Mouse (Mus musculus): ENCODE results near the gene Mapk13.

The Mapk13 gene

GRCm38 (mm10) chr17:28776817-28777216 lies 7.7 kb downstream of the Mapk13 start:
- DNase-seq, result no peak

GRCm38 (mm10) chr17:28777231-28778005 lies 8.3 kb downstream of the Mapk13 start:
- peak; percentile 97 for DNase-seq

GRCm38 (mm10) chr17:28779735-28780134 lies 10.6 kb downstream of the Mapk13 start:
- no peak for DNase-seq

DNA sequence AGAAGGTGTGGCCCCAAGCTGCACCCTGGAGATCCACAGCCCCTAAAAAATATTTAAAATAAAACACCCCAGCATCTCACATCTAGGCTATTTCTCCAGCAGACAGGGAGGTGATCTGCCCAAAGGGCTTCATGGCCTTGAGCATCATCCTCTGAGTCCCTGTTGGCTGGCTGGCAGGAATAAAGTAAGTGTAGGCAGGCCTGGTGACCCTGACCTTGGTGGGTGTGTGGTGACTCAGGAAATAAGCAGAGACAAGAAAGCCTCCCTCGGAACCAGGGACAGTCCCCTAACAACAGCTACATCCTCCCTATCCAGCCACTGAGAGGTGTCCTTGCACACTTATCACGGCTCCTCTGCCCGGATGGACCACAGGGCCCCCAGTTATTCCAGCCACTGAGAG lies 11.7 kb downstream of the Mapk13 start:
- no peak for DNase-seq

GRCm38 (mm10) chr17:28781290-28782045 lies 12.4 kb downstream of the Mapk13 start:
- DNase-seq, result peak; percentile 91

DNA sequence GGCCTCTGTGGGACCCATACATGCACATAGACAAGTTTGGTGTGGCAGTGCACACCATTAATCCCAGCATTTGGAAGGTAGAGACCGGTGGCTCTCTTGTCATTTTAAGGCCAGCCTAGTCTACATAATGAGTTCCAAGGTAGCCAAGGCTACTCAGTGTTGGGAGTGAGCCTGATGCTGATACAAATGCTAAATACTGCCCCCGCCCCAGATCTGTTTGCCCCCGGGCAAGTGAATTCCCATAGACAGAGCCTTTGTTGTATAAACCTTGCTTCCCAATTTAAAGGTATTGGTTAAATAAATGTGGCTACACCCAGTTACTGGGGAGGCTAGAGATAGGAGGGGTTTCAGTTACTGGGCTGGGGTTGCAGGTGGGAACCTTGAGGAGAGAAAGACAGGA lies 15.9 kb downstream of the Mapk13 start:
- no peak for DNase-seq

- DNase-seq, result no peak
Measured at GRCm38 (mm10) chr17:28787507-28787906, 18.4 kb downstream of the Mapk13 start.

DNA sequence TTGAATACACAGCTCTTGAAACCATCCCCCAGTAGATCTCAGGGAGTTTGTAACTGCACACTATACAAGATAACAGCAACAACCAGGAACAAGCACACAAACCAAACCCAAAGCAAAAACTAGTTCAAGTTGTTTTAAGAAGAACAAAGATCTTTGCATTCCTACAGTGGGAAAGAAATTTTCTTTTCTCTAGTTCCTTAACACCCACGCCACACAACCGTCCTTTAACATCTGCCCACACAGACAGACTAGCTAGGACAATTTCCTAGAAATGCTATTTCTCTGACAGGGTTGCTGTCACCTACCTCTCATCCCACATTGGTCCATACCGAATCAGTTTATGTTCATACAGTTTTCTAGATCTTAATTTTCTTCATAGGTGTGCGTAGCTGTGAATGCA lies 27.9 kb downstream of the Mapk13 start:
- no peak for DNase-seq

DNA sequence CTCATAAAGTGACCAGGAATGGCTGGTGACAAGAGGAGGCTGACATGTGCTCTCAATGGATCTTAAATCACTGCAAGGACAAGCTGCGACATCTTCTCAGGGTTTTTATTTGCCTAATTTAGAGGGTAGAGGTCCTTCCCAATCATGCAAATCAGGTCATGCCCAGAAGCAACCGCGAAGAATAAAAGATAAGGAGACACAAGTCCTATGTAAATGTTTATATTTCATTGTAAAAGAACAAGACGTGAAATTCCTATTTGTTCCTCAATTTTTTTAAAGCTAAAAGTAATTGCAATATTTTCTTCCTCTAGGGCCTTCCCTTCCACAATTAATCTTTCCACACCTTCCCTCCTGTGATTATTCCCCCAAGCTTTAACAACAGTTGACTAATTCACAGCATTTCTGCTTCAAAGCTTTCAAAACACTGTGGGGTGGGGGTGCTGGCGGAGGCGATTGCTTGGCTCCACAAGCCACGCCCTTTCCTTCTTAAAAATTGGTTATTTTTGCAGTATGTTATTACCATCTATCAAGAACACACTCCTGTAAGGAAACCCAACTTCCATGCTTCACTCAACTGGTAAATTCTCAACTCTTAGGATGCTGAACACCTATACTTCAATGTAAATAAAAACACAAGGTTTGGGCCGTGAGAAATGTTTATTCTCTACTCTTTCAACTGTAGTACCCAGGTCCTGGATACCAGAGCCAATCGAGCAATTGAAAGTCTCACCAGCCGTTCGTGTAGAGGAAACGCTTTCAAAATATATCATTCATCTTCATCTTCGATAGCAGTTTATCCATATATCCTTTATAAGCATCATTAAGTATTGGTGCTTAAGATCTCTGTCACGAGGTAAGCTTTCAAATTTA lies 30.4 kb downstream of the Mapk13 start:
- no peak for DNase-seq

DNA sequence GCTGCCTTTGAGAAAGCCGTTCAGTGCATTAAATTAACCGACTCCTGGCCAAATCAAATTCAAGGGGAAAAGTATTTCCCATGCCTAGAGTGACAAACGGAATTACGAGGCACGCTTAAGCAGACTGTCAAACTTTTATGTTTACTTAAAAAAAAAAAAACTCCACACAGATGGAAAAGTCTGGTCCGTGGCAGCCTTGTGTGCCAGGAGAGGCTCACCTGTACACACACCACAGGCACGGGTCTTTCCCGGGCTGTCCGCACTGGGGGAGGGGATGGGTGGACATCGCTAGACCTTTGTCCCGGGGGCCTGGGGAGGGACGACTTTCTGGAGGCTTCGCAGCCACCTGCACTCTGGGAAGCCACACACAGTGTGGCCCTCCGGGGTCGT lies 31.2 kb downstream of the Mapk13 start:
- DNase-seq, result no peak

DNA sequence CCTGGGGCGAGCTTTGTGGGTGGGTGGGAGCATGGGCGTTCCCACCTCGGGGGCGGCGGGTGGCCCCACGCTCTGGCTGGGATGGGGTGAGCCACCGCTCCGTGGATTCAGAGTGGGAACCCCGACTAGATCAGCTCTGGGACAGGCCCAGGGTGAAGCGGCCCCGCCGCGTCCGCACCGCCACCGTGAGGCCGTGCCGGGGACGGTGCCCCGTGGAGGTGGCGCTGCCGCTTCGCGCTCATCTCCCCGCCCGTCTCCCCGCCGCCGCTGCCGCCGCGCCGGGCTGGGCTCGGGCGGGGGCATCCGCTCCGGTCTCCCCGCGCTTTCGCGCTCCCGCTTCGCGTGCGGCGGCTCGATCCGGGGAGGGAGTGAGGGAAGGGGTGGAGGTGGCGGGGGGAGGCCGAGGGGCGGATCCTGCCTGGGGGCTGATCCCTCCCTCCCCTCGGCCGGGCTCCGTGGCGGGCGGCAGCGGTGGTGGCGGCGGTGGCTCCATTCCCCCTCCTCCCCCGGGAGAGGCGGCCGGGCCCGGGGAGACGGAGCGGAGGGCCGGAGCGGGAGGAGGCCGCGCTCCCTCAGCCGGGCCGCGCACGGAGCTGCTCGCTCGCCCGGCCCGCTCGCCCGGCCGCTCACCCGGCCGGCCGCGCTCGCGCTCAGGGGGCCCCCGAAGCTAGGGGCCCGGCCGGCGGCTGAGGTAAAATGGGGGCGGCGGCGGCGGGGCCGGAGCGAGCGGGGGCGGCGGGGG lies 31.7 kb downstream of the Mapk13 start, which contains the start of gene Brpf3:
Gene Brpf3, plus strand, starts transcription at position 420 of the 742 bp plus-strand sequence.
- peak; percentile 99 for DNase-seq

DNA sequence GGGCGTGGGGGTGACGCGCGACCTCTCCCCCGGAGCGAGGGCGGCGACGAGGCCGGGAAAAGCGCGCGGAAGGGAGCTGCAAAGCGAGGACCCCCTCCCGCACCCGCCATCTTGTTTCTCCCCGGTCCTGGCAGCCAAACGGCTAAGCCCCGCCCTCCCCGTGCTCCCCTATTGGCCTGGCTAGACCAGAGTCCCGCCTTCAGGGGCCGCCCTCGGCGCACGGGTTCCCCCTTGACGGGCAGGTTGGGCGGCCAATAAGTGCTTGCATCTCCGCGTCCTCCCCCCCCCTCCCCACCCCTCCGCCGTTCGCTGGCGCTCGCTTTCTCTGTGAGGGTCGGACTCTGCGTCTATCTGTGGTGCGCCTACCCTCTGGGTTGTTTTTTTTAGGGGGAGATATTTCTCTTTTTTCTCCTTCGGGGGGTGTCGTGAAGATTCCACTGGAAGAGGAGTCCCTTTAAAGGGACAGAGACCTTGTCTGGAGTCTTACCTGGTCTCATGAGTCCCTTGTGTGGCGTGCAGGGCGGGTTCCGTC lies 32.4 kb downstream of the Mapk13 start:
- DNase-seq, result peak; percentile 100

DNA sequence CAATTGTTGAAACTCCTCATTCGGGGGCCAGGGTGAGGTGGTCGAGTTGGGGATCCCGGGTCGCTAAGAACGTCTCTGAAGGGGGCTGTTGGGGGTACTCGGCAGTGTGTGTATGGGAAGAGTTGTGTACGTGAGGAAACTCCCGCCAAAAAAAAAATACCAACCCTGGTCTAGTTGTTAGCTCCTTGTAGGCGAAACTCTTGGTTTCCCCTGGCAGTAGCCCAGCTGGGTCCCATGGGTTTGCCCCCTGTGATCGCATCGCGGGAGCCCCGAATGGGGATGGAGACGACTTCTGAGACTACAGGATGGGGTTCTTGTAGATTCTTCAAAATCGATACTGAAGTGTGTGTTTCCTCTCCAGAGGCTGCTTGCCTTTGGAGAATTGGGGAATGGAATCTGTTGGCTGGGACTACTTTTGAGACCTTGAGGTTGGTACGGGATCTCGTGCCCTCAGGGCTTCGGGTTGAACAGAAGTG lies 32.9 kb downstream of the Mapk13 start:
- no peak for DNase-seq

- DNase-seq, result no peak
Measured at GRCm38 (mm10) chr17:28803316-28803715, 34.2 kb downstream of the Mapk13 start.

- no peak for DNase-seq
Measured at GRCm38 (mm10) chr17:28804973-28805372, 35.9 kb downstream of the Mapk13 start.

DNA sequence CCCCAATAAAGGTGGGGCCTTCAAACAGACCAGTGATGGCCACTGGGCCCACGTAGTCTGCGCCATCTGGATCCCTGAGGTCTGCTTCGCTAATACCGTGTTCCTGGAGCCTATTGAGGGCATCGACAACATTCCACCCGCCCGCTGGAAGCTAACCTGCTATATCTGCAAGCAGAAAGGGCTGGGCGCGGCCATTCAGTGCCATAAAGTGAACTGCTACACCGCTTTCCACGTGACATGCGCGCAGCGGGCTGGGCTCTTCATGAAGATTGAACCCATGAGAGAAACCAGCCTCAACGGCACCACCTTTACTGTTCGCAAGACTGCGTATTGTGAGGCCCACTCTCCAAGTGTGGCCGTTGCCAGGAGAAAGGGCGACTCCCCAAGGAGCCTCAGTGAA lies 37.7 kb downstream of the Mapk13 start:
- DNase-seq, result no peak

- no peak for DNase-seq
Measured at GRCm38 (mm10) chr17:28808714-28809113, 39.6 kb downstream of the Mapk13 start.

DNA sequence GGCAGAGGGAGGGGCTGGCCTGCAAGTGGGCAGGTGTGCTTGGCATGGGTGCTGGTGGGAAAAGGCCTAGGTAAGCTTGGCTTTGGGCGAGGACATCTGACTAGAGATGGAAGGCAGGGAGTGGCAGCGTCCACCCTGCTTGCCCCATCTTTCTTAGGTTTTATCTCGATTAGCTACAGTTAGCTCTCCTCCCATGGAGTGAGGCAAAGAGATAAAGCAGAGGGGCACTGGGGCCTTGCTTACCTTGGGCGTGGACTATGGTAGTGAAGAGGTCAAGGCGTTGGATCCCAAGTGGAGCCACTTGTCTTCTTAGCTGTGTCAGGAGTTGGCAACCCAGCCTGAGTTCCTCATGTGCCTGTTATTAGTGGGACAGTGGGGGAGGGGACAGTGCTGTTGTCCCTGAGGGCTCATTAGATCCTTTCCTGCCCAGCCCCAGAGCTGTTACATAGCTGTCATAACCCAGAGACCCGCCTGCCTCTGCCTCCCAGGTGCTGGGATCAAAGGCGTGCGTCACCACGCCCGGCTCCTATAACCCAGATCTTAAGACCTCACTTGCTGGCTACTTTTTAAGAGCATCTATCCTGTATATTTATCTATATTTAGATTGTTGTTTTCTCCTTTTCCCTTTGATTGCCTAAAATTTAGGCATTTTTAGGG lies 40.2 kb downstream of the Mapk13 start:
- no peak for DNase-seq

DNA sequence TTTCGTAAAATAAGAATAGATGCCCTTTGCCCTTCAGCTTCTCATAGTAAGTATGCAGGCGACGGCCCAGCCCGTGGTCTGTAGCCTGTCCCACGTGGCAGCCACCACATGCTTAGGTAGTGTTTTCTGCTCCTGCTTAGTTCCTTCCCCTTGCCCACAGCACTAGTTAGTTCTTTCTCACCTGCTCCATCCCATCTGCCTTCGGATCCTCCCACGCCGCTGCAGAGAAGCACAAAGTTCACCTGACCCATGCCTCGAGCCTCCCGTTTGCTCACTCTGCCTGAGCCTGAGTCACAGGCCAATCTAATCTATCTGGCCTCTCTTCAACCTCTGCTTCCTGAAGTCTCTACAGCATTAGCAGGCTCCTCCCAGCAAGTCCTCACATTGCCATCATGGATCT lies 43.2 kb downstream of the Mapk13 start:
- DNase-seq, result no peak

GRCm38 (mm10) chr17:28814529-28815097 lies 45.5 kb downstream of the Mapk13 start:
- DNase-seq, result peak; percentile 79

GRCm38 (mm10) chr17:28815384-28816004 lies 46.4 kb downstream of the Mapk13 start:
- no peak for DNase-seq
